Comparison of ENCODE assay signal across 11 mouse cellular contexts in genomic region chr13:48665656-48666597, GRCm38 (mm10). TPM values are rescaled to one million over a fixed set of nuclear protein-coding genes. Genes with fewer than 3 reads are reported as not detected.
DNase-seq lines count a peak whose midpoint lies in the region; ATAC-seq and TF ChIP-seq lines count a peak whose summit lies in the region.
"Had no signal": no experiment of that assay in that cellular context is flagged by ENCODE, and none has a peak within 500 bp of the region (broad histone marks: within the 10 kb centered on the region; RNA-seq: fewer than 3 reads in every experiment).

No protein-coding gene starts in this region.

- no peak overlapping the region for H3K9ac ChIP-seq in forebrain, embryonic 15.5 days (replicated peaks)
- H3K9ac ChIP-seq in kidney, postnatal 0 days (ENCODE audit: low read depth, low read length): no peak overlapping the region
- H3K9ac ChIP-seq in embryonic facial prominence, embryonic 11.5 days (replicated peaks; ENCODE audit: low read length): peak overlapping the region; percentile 83
- H3K9ac ChIP-seq in neural tube, embryonic 11.5 days (ENCODE audit: low read length): no peak overlapping the region

- H3K4me2 ChIP-seq in forebrain, embryonic 15.5 days (replicated peaks): no peak overlapping the region
- peak overlapping the region; percentile 3; the same call in 1 of the 2 replicates for H3K4me2 ChIP-seq in kidney, postnatal 0 days (ENCODE audit: low read length)
- H3K4me2 ChIP-seq in embryonic facial prominence, embryonic 11.5 days (ENCODE audit: low read depth, low read length): peak overlapping the region; percentile 86
- no peak overlapping the region for H3K4me2 ChIP-seq in neural tube, embryonic 11.5 days (ENCODE audit: low read depth)

- no peaks in the 10 kb centered on the region for H3K36me3 ChIP-seq in forebrain, embryonic 10.5 days (replicated peaks)
- H3K36me3 ChIP-seq in forebrain, embryonic 15.5 days: no peaks in the 10 kb centered on the region
- H3K36me3 ChIP-seq in kidney, postnatal 0 days (ENCODE audit: insufficient read depth, low read length): no peaks in the 10 kb centered on the region
- no peaks in the 10 kb centered on the region for H3K36me3 ChIP-seq in embryonic facial prominence, embryonic 11.5 days (replicated peaks; ENCODE audit: control insufficient read depth, insufficient read depth, low read depth, low read length)
- no peaks in the 10 kb centered on the region for H3K36me3 ChIP-seq in neural tube, embryonic 11.5 days (ENCODE audit: control insufficient read depth, insufficient read depth, low read length)

- peaks cover 100% of the 10 kb centered on the region for H3K27me3 ChIP-seq in forebrain, embryonic 10.5 days (ENCODE audit: poor library complexity, severe bottlenecking)
- peaks cover 87% of the 10 kb centered on the region for H3K27me3 ChIP-seq in forebrain, embryonic 15.5 days
- peaks cover 88% of the 10 kb centered on the region for H3K27me3 ChIP-seq in kidney, postnatal 0 days (ENCODE audit: insufficient read depth, low read length)
- H3K27me3 ChIP-seq in embryonic facial prominence, embryonic 11.5 days (ENCODE audit: control insufficient read depth, insufficient read depth, low read length): peaks cover 69% of the 10 kb centered on the region
- peaks cover 99% of the 10 kb centered on the region for H3K27me3 ChIP-seq in neural tube, embryonic 11.5 days (ENCODE audit: control insufficient read depth, insufficient read depth, low read length)

- no peak for TF ChIP-seq CTCF in kidney, postnatal 0 days (IDR thresholded peaks at IDR 0.05; ENCODE audit: low read depth)

- 0 out of 2 replicates have a peak overlapping the region, but pooled peaks have one; percentile 2 for H3K4me3 ChIP-seq in forebrain, embryonic 10.5 days
- no peak overlapping the region for H3K4me3 ChIP-seq in forebrain, embryonic 15.5 days
- H3K4me3 ChIP-seq in kidney, postnatal 0 days (replicated peaks; ENCODE audit: low read depth, low read length): peak overlapping the region; percentile 11; the same call in 1 of the 2 replicates
- peak overlapping the region; percentile 60 for H3K4me3 ChIP-seq in embryonic facial prominence, embryonic 11.5 days (ENCODE audit: low read depth, low read length)
- no peak overlapping the region for H3K4me3 ChIP-seq in neural tube, embryonic 11.5 days (ENCODE audit: low read depth, low read length)

- H3K9me3 ChIP-seq in forebrain, embryonic 10.5 days: no peaks in the 10 kb centered on the region
- H3K9me3 ChIP-seq in forebrain, embryonic 15.5 days: no peaks in the 10 kb centered on the region
- no peaks in the 10 kb centered on the region for H3K9me3 ChIP-seq in kidney, postnatal 0 days (replicated peaks; ENCODE audit: low read length)
- H3K9me3 ChIP-seq in embryonic facial prominence, embryonic 11.5 days (replicated peaks; ENCODE audit: control insufficient read depth, low read length): no peaks in the 10 kb centered on the region
- H3K9me3 ChIP-seq in neural tube, embryonic 11.5 days (ENCODE audit: control insufficient read depth, low read length): no peaks in the 10 kb centered on the region

- peaks cover 55% of the 10 kb centered on the region for H3K4me1 ChIP-seq in forebrain, embryonic 10.5 days
- H3K4me1 ChIP-seq in forebrain, embryonic 15.5 days: peaks cover 39% of the 10 kb centered on the region
- H3K4me1 ChIP-seq in kidney, postnatal 0 days (replicated peaks; ENCODE audit: insufficient read depth, low read length): peaks cover 16% of the 10 kb centered on the region; the same call in 1 of the 2 replicates
- H3K4me1 ChIP-seq in embryonic facial prominence, embryonic 11.5 days (ENCODE audit: control insufficient read depth, insufficient read depth, low read length): peaks cover 15% of the 10 kb centered on the region
- H3K4me1 ChIP-seq in neural tube, embryonic 11.5 days (ENCODE audit: control insufficient read depth, insufficient read depth, low read length): peaks cover 11% of the 10 kb centered on the region

- no peak for ATAC-seq in forebrain, embryonic 15.5 days (replicated peaks)
- ATAC-seq in kidney, postnatal 0 days (replicated peaks; ENCODE audit: low FRiP score, low read depth): no peak
- no peak for ATAC-seq in embryonic facial prominence, embryonic 11.5 days (replicated peaks; ENCODE audit: insufficient number of reproducible peaks, low FRiP score, low TSS enrichment, low read depth)
- ATAC-seq in neural tube, embryonic 11.5 days (ENCODE audit: insufficient read depth, low FRiP score, low TSS enrichment): no peak

- H3K27ac ChIP-seq in forebrain, embryonic 10.5 days: no peak overlapping the region
- no peak overlapping the region for H3K27ac ChIP-seq in forebrain, embryonic 15.5 days (replicated peaks)
- no peak overlapping the region for H3K27ac ChIP-seq in kidney, postnatal 0 days
- no peak overlapping the region for H3K27ac ChIP-seq in embryonic facial prominence, embryonic 11.5 days (replicated peaks; ENCODE audit: low read depth, low read length)
- no peak overlapping the region for H3K27ac ChIP-seq in neural tube, embryonic 11.5 days (ENCODE audit: low read depth, low read length)

- WGBS in forebrain, embryonic 10.5 days: under 1% methylated on average over 58 of the region's 58 CpGs
- under 1% methylated on average over 58 of the region's 58 CpGs for WGBS in forebrain, embryonic 15.5 days
- WGBS in kidney, postnatal 0 days: under 1% methylated on average over 58 of the region's 58 CpGs
- WGBS in embryonic facial prominence, embryonic 11.5 days: 2% methylated on average over 58 of the region's 58 CpGs
- 1% methylated on average over 58 of the region's 58 CpGs for WGBS in neural tube, embryonic 11.5 days

- DNase-seq in forebrain, embryonic 10.5 days (ENCODE audit: extremely low spot score, low spot score): peak; percentile 54
- DNase-seq in kidney, postnatal 0 days (ENCODE audit: low spot score): no peak
- DNase-seq in kidney, adult 8-10 months: no peak
- DNase-seq in embryonic facial prominence, embryonic 11.5 days (ENCODE audit: low spot score): no peak
- peak; percentile 46 for DNase-seq in neural tube, embryonic 11.5 days (ENCODE audit: low spot score)
- DNase-seq in adrenal gland, postnatal 10 days: no peak
- no peak for DNase-seq in adrenal gland, postnatal 14 days
- DNase-seq: kidney, postnatal 36 days; left cerebral cortex, postnatal 4 days had no signal

RNA-seq across cellular contexts. Expression of gene Barx1, which starts 3.1 kb away (rescaled TPM):
- 0.66 and 1.3 TPM in 2 replicates for polyA plus RNA-seq in forebrain, embryonic 10.5 days (2016; fragmentation: Nextera tagmentation; extraction: Ambion mirVana)
- polyA plus RNA-seq in forebrain, embryonic 15.5 days (2015; fragmentation: Nextera tagmentation; extraction: Ambion mirVana): not detected in 2 replicates
- not detected in 2 replicates for polyA plus RNA-seq in kidney, postnatal 0 days (2015; fragmentation: Nextera tagmentation; extraction: Ambion mirVana)
- 74.9 and 139 TPM in 2 replicates for polyA plus RNA-seq in embryonic facial prominence, embryonic 11.5 days (2014; fragmentation: Nextera tagmentation; extraction: Ambion mirVana)
- polyA plus RNA-seq in neural tube, embryonic 11.5 days (2014; fragmentation: Nextera tagmentation; extraction: Ambion mirVana): 0.51 TPM in 1 of 2 replicates, not detected in the other
- total RNA-seq in adrenal gland, postnatal 10 days (2021): under 1 TPM in 1 of 2 experiments, not detected in 1; 0.27 TPM
- total RNA-seq in adrenal gland, postnatal 14 days (2021): not detected in 2 replicates
- total RNA-seq: left cerebral cortex, postnatal 4 days had no signal
- polyA plus RNA-seq: gonadal fat pad, adult 2 months had no signal

RNA-seq across cellular contexts. Expression of gene Ptpdc1, which starts 40.5 kb away (rescaled TPM):
- 7.1 and 8.2 TPM in 2 replicates for polyA plus RNA-seq in forebrain, embryonic 10.5 days (2016; fragmentation: Nextera tagmentation; extraction: Ambion mirVana)
- polyA plus RNA-seq in forebrain, embryonic 15.5 days (2015; fragmentation: Nextera tagmentation; extraction: Ambion mirVana): 14.1 and 16.0 TPM in 2 replicates
- polyA plus RNA-seq in kidney, postnatal 0 days (2015; fragmentation: Nextera tagmentation; extraction: Ambion mirVana): 9.9 and 10.7 TPM in 2 replicates
- 16.3 and 16.9 TPM in 2 replicates for polyA plus RNA-seq in embryonic facial prominence, embryonic 11.5 days (2014; fragmentation: Nextera tagmentation; extraction: Ambion mirVana)
- polyA plus RNA-seq in neural tube, embryonic 11.5 days (2014; fragmentation: Nextera tagmentation; extraction: Ambion mirVana): 14.5 and 15.0 TPM in 2 replicates
- 10 to 100 TPM in 1 of 2 experiments, 1 to 10 TPM in 1; 7.5 to 11.8 TPM for total RNA-seq in adrenal gland, postnatal 10 days (2021)
- total RNA-seq in adrenal gland, postnatal 14 days (2021): 7.2 and 7.8 TPM in 2 replicates

Comparison
In these comparisons a context has a peak if more than half of its experiments do, and no peak if none do; other contexts are left out.
1. H3K4me3 ChIP-seq: peak in forebrain, embryonic 10.5 days (single experiment), kidney, postnatal 0 days (single experiment) and embryonic facial prominence, embryonic 11.5 days (single experiment); none in forebrain, embryonic 15.5 days (single experiment) and neural tube, embryonic 11.5 days (single experiment).
2. DNase-seq: peak in forebrain, embryonic 10.5 days (single experiment) and neural tube, embryonic 11.5 days (single experiment); none in kidney, postnatal 0 days (single experiment), kidney, adult 8-10 months (0 of 2), embryonic facial prominence, embryonic 11.5 days (single experiment), adrenal gland, postnatal 10 days (single experiment) and adrenal gland, postnatal 14 days (single experiment).
3. H3K4me2 ChIP-seq: peak in kidney, postnatal 0 days (single experiment) and embryonic facial prominence, embryonic 11.5 days (single experiment); none in forebrain, embryonic 15.5 days (single experiment) and neural tube, embryonic 11.5 days (single experiment).
4. RNA of gene Barx1, which starts 3.1 kb away (polyA plus RNA-seq): 74.9 to 139 TPM in embryonic facial prominence, embryonic 11.5 days; 0.66 to 1.3 TPM in forebrain, embryonic 10.5 days, 0.51 TPM in neural tube, embryonic 11.5 days, not detected in kidney, postnatal 0 days and not detected in forebrain, embryonic 15.5 days; every median in the first group is over 10 times any median in the second.